Mouse (Mus musculus): ENCODE measurements around the gene Mfsd2a.

The Mfsd2a gene

DNA sequence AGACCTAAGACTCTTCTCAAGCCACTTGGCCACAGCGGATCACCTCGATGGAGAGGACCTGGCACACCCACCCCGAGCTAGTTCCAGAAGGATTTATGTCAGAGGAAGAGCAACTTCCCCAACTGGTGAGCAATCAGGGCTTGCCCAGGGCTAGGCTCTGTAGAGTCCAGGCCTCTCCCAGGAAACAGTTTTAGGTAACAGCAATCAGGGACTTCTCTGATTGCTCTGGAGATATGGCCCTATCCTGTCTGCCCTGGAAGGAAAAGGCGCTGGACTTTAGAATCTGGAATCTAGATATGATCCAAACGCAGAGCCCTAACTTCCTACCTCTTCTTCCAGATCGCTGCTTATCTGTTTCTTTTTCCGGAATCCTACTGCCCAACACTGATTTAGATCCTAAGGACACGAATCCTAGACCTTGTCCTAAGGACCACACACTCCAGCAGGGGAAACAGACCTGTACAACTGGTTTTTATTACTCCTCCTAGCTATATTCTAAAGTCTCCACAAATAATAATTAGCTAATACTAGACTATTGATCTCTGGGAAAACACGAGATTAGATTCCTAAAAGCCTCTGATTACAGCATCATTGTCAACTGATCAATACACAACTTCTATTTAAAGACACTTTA lies 25.4 kb downstream of the Mfsd2a start:
- DNase-seq (ENCODE audit: low spot score in 2 of 2): no peak

DNA sequence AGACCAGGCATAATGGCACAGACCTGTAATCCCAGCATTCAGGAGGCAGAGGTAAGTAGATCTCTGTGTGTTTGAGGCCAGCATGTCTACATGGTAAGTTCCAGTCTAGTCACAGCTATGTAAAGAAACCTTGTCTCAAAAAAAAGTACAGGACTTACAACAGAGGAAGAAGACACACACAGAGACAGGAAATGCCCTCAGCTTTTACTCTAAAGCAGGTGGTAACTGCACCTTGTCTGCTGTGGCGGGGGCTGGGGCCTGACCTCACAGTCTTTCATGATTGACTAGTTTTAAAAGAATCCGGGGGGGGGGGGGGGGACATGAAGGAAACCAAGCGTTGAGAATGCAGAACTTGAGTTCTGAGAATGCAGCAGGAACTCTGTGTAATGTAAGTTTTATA lies 27.1 kb downstream of the Mfsd2a start:
- DNase-seq (ENCODE audit: low spot score in 2 of 2): no peak

DNA sequence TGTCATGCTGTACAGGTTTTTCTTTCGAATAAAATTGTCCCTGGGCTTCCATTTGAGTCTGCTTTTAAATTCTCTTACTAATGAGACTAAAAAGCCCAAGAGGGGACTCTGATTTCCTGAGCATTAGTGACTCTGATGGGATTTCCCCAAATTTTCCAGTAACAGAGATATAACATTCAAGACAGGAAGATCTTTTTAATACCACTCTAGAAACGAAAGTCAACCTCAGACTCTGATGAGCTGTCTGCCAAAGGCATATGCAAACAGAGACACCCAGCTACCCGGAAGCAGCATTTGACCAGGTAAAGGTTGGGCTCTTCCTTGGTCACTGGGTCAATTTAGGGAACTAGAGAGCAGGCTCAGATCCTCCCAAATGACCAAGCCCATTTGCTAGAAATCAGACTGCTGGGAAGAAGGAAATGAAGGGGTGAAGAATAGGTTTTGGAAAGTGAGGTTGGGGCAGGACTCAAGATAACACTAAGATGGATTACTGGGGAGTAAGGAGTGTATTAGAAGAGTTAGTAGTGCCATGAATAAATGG lies 27.9 kb downstream of the Mfsd2a start:
- DNase-seq (ENCODE audit: low spot score in 2 of 2): no peak

- no peak for DNase-seq (ENCODE audit: low spot score in 2 of 2)
Observed at GRCm38 (mm10) chr4:122932239-122932978, 28.6 kb downstream of the Mfsd2a start.

- no peak for DNase-seq (ENCODE audit: low spot score in 2 of 2)
Observed at GRCm38 (mm10) chr4:122930939-122931590, 29.9 kb downstream of the Mfsd2a start.

GRCm38 (mm10) chr4:122923392-122924344 lies 37.3 kb downstream of the Mfsd2a start:
- no peak for DNase-seq (ENCODE audit: low spot score in 2 of 2)

- DNase-seq (ENCODE audit: low spot score in 2 of 2): no peak
Observed at GRCm38 (mm10) chr4:122922841-122923240, 38.1 kb downstream of the Mfsd2a start.

GRCm38 (mm10) chr4:122915985-122916384 lies 45.0 kb downstream of the Mfsd2a start:
- no peak for DNase-seq (ENCODE audit: low spot score in 2 of 2)

GRCm38 (mm10) chr4:122914186-122914585 lies 46.8 kb downstream of the Mfsd2a start:
- no peak for DNase-seq (ENCODE audit: low spot score in 2 of 2)

DNA sequence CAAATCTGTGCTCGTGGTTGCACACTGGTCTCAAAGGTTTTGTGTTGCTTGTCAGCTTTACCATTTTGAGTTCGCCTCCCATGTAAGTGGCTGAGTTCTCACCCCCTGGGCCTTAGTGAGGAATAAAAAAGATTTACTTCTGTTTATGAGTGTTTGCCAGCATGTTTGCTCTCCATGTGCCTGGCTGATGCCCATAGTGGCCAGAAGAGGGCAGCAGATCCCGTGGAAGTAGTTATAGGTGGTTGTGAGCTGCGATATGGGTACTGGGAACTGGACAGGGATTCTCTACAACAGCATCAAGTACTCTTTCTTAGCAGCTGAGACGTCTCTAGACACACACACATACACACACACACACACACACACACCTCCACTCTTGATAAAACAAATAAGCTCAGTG lies 48.4 kb downstream of the Mfsd2a start:
- DNase-seq (ENCODE audit: low spot score in 2 of 2): no peak

DNA sequence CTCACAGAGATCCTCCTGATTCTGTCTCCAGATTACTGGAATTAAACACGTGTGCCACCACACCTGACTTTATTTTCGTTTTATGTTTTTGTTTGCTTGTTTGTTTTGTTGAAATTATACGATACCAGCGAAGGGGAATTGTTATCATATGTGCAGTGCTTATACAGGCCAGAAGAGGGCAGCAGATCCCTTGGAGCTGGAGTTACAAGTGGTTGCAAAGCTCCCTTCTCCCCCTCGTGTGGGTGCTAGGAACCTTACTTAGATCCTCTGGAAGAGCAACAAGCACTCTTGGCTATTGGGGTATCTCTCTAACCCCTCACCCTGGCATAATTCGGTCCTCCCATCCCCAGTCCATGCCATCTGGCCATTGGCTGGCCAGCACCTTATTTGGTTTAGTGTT lies 50.4 kb downstream of the Mfsd2a start:
- DNase-seq (ENCODE audit: low spot score in 2 of 2): peak in 1 of 2 experiments; percentile 12

DNA sequence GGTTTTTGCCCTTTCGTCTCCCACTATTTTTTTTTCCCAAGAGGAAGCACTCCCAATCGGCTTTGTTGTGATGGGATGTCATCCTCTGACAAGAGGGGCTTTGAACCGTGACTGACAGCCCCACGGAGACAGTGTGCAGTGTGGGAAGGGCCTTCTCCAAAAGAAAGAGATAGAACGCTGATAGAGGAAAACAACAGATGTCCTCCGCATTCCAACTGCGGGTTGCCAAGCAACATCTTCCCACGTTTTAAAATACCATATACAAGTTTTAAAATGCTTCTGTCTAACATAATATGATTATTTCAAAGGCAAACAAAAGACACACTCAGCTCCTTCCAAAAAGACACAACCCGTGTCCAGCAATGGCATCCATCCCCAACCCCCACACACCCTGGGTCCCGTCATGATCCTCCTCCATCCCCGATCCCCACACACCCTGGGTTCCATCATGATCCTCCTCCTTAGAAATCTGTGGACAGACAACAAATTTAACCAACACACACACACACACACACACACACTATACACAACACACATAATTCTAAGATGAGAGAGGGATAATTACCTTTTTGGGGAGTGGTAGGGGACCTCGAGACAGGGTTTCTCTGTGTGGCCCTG lies 51.3 kb downstream of the Mfsd2a start:
- peak; percentile 67 to 70 for DNase-seq (ENCODE audit: low spot score in 2 of 2)

- DNase-seq (ENCODE audit: low spot score in 2 of 2): no peak
Observed at GRCm38 (mm10) chr4:122905359-122905758, 55.6 kb downstream of the Mfsd2a start.

- DNase-seq (ENCODE audit: low spot score in 2 of 2): no peak
Observed at GRCm38 (mm10) chr4:122903709-122904108, 57.3 kb downstream of the Mfsd2a start.

- no peak for DNase-seq (ENCODE audit: low spot score in 2 of 2)
Observed at GRCm38 (mm10) chr4:122902156-122902555, 58.8 kb downstream of the Mfsd2a start.

DNA sequence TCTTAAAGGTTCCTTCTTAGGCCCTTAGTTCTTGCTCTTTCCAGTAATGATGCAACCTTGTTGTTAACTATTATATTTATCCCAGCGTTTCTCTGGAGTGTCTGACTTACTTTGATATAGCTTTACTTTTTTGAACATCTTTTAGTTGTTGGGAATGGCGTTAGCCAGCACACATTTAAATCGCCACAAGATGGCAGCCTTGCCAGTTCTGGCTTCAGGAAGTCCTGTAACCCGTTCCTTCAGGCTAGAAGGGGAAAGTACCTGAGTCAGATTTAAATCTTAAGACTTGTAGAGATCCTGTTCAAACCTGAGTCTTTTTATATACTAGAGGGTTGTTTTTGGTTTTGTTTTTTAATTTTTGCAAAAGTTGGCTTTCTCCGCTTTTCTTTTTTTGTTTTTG lies 62.7 kb downstream of the Mfsd2a start:
- peak; percentile 85 to 87 for DNase-seq (ENCODE audit: low spot score in 2 of 2)

DNA sequence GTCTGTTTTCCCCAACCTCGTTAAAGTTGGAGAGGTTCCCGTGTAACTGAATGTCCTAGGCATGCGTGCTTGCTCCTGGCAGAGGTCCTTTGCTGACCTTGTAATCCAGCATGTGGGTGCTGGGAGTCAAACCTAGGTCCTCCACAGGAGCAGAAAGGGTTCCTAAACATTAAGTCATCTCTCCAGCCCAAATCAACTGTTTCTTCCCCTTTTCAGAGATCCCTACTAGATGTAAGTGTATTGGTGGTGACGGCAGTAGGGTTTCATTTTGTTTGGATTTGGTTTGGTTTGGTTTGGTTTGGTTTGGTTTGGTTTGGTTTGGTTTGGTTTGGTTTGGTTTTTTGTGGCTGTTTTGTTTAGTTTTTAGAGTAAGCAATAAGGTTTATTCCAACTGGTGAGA lies 63.2 kb downstream of the Mfsd2a start:
- DNase-seq (ENCODE audit: low spot score in 2 of 2): no peak
